Mouse (Mus musculus): ENCODE measurements around the gene Slc6a13.

GRCm38 (mm10) chr6:121371197-121371980 is 71.4 kb downstream of the Slc6a13 start:
- TF ChIP-seq CTCF (IDR thresholded peaks at IDR 0.05; ENCODE audit: insufficient read depth, low read depth, low read length): no peak
- TF ChIP-seq POLR2A (IDR thresholded peaks at IDR 0.05; ENCODE audit: insufficient read depth, low read depth, low read length): no peak

Measured in olfactory bulb, adult 2 months (tissue).